Mouse (Mus musculus) kidney, adult 8-10 months (tissue): Measurements from ENCODE around the gene Prpf8.
A peak's percentile ranks its signal among the peaks of the same experiment; 100 is the strongest.
"Not testable (repeated sequence)": the region's sequence is repeated elsewhere in the genome, so short reads cannot be mapped to it uniquely, and the experiment has no call there.

Experiments used
- DNase-seq, 2 experiments: peaks; one replicate each; pipeline ENCODE4 v3.0.0; 2022

Gene Prpf8

DNA sequence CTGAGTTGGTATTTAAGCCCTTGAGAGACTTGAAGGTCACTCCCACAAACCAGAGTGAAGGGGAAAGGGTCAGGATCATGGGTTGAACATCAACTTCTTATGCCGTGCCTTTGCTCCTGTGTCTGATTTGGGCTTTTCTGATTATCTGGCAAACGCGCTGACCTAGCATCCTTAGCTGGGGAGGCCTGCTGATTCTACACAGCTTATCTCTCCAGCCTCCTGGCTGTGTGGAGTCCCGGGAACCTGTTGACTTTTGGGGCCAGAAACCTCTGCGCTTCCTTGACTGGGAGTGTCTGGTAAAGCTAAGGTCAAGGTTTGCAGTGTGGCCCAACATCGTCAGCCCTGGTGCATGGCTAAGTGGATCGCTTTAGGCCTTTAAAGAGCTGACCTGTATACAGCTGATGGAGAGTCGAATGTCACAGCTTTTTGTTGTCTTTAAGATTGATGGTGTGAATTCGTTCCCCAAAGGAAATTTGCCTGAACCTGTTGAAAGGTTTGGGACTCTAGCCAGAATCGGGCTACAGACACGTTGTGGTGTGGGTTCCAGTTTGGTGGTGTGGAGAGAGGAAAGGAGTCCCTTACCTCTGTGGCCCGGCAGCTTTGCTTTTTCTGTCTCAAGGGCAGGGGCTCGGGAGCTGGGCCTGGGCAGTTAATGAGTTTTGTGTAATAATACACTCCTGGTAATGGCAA is 48.6 kb downstream of the Prpf8 start:
- DNase-seq: peak; percentile 69 to 79

DNA sequence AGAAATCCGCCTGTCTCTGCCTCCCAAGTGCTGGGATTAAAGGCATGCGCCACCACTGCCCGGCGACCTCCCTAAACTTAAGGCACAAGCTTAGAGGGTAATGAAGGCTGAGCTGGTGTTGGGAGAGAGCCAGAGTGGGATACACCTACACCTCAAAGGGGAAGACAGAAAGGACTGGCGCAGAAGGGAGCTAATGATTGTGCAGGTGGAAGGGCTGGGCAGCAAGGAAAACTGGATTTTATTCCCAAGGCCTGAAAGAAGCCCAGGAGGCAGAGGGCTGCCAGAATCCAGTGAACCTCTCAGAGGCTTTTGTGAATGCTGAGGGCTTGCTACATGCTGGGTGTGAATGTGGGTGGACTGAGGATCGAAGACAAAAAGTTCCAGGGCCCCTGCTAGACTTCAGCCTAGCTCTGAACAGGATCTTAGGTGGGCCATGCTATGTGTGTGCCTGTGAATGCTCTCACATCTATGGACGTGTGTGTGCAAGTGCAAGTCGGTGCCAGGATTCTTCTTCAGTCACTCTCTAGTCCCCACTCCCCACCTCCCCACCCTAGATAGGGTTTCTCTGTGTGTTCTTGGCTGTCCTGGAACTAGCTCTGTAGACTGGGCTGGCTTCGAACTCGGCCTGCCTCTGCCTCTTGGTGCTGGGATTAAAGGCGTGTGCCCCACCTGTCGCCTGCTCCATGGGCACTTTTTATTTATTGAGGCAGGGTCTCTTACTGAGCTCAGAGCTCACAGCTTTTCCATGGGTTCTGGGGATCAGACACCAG is 49.8 kb downstream of the Prpf8 start:
- no peak for DNase-seq

DNA sequence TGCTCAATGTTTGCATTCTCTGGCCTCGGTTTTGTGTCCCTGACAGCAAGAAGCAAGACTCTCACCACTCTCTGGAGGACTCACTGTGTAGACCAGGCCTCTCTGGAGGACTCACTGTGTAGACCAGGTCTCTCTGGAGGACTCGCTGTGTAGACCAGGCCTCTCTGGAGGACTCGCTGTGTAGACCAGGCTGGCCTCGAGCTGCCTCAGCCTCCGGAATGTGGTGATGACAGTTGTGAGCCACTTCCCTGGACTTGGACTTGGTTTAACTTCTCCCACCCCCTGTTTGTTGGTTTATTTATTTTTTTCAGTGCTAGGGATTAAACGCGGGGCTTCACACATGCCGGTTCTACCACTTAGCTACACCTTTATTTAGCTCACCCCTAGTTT is 50.4 kb downstream of the Prpf8 start:
- DNase-seq: no peak

DNA sequence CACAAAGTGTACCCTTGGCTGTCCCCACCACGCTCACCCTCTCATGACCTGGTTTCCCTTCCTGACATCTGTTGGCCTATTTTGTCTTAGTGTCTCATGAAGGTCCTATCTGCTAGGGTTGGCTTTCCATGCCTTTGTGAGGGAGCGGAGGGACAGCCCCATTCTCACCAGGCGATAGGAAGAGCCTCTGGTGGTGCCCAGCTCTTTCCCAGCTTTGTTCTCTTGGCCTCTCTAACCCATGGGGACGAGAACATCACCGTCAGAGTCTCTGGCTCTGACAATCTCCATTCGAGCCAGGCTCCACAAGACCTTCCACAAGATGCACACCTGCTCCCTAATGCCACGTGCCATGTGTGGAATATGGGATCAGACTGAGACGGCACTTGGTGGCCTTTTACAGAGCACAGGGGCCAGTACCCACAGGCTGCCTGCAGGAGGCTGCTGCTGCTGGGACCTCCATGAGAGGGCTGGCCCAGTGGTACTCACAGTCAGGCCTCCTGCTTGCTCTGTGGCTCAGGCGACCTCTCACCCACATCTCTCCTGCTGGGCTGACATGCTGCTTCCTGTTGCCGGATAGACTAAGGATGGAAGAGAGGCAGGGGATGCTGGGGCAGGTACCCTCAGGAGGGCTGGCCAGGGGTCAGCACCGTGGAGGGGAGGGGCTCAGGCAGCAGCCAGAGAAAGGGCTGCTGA is 51.0 kb downstream of the Prpf8 start:
- DNase-seq: peak in 1 of 2 experiments; percentile 38

DNA sequence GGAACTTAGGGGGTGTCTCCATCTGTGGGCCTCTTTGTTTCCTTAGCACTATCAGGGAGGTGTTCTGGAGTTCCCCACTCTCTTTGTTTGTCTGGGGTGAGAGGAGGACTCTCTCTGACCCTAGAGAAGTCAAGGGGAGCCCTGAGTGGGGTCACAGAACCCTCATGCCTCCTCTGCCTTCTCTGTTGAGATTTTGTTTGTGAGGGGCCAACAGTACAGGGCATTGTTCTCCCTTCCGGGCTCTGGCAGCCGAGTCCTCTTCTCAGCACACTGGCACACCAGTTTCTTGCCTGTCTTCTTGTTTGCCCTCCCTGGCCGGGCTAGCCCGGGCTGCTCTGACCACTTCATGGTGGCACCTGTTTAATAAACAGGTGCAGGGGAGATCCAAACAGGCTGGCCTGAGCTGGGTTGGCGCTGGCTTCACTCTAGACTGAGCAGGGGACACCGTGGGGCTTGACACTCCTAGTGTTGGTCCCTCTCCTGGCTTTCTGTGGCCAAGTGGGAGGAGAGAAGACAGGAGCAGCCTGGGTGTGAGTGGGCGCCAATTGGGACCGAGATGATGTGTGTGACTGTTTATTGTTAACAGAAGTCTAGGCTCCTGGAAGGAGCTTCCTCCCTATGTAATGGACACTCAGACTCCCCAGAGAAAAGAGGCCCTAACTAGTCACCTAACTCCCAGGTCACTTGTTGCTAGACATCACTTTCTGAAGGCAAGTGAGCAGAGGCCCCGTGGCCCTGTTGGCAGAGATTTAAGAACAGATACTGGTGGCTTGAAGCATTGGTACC is 51.8 kb downstream of the Prpf8 start:
- no peak for DNase-seq

DNA sequence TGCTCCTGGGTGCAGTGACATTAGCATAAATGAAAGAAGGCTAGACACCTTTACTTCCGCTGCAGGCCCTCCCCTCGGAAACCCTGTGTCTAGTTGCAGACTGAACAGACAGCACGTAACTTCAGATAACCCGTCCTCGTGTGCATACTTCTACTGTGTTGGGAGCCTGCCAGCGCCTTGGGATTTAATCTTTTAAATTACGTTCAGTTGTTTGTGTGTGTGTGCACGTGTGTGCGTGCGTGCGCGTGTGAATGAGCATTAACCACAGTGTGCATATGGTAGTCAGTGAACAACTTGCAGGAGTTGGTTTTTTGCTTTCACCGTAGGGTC is 52.3 kb downstream of the Prpf8 start:
- no peak for DNase-seq

DNA sequence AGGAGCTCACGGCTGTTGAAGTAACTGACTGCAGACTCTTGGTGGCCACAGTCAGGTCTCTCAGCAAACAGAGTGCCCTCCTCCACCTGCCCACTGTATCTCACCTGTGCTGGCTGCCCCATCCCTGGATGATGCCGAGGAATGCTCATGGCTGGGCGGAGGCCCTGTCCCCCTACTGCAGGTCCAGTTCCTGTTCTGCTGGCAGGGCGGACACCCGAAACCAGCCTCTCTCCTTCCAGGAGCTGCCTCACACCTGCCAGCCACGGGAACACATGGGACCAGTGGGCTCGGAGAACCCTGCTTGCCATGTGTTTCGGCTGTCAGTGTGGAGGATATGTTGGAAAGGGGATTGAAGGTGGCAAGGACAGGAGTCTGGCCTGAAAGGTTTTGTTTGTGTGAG is 53.6 kb downstream of the Prpf8 start:
- no peak for DNase-seq

DNA sequence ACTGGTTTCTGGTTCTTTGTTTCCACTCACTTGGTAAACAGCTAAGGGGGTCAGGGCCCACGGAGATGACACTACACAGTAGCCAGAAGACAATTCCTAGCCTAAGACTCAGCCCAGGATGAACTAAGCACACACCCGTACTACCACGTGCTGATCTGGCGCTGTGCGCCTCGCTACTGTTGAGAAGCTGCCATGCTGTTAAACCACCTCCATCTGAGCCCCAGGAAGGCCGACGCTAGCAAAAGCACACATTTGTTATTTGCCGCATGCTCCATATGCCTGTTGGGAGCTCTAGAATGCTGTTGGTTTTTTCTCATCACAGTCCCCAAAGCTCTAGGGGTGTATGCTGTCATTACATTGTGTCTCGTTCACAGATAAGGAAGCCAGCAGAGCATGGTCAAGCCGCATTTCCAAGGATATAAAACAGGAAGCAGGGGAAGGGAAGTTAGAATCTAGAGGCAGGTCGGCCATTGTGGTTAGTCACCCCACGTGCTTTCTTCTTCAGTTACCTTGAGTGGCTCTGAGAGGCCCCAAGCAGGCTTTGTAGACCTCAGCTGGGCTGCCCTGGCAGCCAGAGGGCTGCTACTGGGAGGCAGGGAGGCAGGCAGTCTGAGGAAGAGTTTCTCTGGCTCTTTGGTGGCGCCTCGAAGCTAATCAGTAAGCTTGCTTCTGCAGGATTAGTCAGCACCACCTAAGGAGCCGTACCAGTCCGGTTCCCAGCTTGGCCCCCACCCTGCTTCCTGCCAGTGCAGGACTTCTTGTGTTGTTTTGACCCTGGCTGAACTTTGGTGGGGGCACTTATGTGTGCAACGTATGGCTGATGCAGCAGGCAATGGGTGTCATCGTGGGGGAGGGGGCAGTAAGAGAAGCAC is 54.3 kb downstream of the Prpf8 start:
- no peak for DNase-seq

DNA sequence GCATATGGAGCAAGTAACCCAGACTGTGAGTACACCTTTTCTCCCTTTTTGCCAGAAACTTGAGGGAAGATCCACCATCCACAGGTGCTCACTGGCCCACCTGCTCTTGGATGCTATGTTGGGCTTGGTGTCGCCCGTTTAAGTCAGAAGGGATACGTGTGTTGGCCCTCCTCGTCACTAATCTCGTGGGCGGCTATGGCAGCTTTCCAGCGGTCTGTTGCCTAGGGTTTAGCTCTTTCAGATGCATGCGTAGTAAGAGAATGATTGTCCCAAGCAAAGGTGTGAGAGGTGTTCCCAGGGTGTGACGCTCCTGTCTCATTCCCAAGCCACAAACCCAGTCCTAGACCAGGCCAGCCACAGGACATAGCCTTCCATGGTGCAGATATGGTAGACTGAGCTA is 58.1 kb downstream of the Prpf8 start:
- no peak for DNase-seq

DNA sequence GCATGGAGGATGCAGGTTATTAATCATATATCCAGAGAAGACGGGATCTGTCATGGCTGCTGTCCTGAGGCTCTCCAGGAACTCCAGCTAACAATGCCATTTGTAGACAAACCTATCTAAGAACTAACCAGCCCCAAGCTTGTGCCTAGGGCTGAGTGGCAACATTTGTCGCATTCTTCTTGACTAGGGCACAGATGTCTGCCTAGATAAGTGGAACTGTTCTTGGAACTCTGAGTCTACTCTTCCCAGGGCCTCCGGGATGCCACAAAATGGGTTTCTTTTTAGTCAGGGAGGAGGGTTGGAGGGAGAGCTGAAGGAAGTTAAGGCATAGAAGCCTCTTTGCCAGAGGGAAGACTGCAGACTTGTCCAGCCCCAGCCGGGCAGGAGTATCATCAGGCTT is 59.4 kb downstream of the Prpf8 start:
- no peak for DNase-seq

DNA sequence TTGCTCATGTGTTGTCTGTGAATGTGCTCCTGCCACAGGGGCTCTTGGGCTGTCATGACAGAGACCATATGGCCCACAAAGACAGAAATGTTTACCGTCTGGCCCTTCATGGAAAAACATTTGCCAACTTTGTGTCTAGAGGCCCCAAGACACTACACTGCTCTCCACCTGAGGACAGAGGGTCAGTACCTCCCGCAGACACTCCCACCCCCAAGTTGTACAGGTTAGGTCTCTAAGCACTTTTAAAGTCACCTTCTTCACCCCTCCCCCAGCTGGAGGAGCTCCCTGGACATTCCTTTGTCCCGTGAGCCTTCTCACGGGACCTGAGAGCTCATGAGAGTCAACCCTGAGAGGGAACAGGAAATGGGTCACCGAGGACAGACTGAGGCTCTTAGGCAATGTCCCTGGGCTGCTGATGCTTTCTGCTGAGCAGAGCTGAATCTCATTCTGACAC is 63.1 kb downstream of the Prpf8 start:
- peak; percentile 54 to 67 for DNase-seq

DNA sequence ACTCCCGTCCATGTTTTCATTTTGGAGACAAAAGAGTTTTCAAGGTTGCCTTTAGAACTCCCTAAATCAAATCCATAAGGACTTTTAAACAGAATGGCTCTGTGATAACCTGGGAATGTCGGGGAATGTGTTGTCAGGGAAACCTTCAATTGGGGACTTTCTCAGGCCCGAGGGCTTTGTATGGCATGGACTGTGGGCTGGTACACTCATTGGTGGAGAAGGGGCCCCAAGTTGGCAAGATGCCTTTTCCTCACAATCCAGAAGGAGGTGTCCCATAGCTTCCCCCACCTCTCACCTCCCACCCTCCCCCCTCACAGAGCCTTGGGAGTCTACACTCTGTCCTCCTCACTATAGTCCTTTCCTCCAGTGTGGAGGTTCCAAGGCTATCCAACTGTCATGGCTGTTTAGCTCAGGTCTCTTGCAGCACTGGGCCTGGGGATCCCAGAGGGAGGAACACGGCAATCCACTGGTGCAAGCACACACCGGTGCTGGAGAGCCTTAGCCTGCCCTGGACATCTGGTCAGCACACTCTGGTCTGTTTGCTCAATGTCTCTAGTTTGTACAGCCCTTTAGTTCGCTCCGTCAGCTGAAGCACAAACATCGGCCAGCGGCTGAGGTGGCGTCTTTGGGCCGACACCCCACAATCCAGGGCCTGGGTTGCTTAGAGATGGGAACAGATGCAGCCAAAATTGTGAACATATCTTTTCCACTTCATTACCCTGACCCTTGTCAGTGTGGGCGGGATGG is 63.8 kb downstream of the Prpf8 start:
- no peak for DNase-seq

DNA sequence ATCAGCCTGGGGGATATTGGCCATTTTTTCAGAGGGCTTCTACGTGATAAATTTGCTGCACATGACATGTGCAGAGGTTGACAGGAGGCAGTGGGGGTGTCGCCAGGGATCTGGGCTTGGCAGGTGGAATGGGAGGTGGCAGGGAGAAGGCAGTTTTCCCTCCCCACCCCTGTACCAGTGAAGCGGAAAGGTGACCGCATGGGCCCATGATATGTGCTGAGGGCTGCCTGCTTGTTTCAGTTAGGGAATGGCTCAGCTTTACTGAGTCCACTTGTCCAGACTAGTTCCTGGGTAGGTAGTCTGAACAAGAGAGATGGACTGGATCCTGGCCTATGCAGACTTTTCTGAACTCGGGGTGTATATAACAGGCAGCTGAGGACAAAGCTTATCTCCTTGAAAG is 64.7 kb downstream of the Prpf8 start:
- DNase-seq: peak; percentile 63 to 78

DNA sequence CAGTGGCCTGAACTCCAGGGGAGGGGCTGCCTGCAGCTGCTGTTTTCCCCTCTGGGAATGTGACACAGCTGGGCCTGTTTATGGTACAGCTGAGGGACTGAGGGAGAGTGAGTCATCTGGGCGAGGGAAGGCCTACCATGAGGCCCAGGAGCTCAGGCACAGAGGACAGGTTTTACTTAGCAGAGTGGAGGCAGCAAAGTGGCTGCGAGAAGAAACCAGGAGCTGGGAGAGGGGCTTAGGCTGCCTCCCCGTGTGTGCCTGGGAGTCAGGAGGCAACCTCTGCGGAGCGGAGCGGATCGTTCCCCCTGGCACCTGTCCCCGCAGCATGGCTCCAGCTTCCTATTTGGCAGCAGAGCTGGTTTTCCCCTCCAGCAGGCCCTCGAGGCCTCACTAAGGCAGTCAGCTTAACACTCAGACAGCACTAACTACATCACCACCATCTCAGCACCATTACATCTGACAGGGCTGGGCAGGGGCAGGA is 65.4 kb downstream of the Prpf8 start:
- DNase-seq: no peak

DNA sequence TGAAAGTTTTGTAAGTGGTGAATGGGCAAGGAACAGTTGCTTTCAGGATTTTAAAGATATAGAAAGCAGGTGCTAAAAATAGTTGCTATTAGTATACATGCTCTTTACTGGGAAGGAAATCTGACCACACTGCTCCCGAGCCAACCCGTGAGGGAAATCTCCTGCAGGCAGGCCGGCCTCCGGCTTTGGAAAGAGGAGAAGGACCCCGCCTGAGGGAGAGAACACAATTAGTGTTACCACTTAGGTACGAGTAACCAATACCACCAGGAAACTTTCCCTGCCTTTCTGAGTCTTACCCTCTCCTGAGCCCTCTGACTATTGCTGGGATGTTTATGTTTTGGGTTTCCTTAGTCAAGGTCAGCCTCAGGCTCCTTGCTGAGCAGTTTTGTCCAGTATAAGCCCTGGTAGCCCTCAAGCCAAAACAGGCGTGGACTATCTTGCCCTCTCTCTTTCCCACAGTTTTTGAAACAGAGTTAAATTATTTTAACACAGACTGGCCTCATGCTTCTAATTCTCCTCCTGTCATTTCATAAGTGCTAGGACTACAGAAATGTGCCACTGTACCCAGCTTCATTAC is 66.4 kb downstream of the Prpf8 start:
- no peak for DNase-seq

DNA sequence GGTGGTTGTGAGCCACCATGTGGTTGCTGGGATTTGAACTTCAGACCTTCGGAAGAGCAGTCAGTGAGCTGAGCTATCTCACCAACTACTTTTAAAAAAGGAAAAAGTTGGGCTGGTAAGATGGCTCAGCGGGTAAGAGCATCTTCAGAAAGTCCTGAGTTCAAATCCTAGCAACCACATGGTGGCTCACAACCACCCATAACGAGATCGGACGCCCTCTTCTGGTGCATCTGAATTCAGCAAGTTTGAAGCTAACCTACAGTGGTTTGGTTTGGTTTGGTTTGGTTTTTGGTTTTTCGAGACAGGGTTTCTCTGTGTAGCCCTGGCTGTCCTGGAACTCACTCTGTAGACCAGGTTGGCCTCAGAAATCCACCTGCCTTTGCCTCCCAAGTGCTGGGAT is 69.4 kb downstream of the Prpf8 start:
- DNase-seq: not testable (repeated sequence)

DNA sequence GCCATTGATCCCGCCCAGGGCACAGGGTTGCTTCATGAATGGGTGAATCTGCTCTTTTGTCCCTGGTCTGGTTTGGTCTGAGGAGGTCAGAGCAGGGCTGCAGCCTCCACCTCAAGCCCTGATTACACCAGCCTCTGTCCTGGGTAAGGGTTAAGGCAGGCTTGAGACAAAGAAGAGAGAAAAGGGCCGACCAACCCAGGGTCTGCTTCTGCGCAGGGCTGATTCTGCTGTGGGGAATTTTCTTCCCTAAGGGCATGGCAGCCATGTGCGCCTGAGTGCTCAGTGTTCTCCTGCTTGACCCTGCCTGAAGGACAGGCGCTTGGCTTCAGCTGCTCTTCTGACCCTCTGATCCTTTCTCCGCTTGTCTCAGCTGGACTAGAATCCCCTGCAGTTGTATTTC is 70.5 kb downstream of the Prpf8 start:
- no peak for DNase-seq

DNA sequence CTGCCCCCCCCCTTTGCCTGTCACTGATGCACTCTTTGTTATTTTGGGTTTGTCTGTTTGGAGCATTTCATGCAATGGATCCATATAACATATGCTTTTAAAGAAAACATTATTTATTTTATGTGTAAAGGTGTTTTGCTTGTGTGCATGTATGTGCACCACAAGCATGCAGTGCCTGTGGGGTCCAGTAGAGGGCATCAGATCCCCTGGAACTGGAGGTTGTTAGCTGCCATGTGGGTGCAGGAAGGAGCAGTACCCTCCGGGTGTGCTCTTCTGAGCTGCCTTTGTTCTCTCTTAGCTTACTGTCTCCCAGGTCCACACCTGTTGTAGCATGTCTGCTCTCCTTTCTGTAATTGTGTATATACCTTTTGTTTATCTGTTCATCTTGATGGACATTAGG is 71.5 kb downstream of the Prpf8 start:
- DNase-seq: no peak
